Mouse (Mus musculus): Measurements from ENCODE around the gene Fgf3. TPM values are rescaled to one million over a fixed set of nuclear protein-coding genes. Genes with fewer than 3 reads are reported as not detected.

Gene Fgf3
- polyA plus RNA-seq, 1 experiment from 2014 or later = 0.06 TPM

DNA sequence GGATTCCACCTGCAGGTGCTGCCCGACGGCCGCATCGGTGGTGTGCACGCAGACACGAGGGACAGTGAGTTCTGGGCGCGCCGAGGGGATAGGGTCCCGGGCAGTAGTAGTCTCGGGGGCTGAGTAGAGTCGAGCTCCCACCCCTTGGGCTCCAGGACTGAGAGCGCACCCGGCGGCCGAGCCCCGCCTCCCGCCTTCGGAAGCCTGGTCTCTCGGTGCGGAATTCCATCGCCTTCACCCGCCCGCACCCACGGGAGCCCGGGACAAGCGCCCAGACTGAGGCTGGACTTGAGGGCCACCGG, 23.8 kb downstream of the Fgf3 start:
- Histone ChIP-seq H3K4me1 (peaks cover 13% of the 10 kb centered on the region), H3K9ac (no peak overlapping the region), H3K9me3 (no peaks in the 10 kb centered on the region), H3K27ac (no peak overlapping the region), H3K27me3 (peaks cover 83% of the 10 kb centered on the region), H3K4me3 (peak overlapping the region; percentile 27), H3K4me2 (peak overlapping the region; percentile 36), H3K36me3 (no peaks in the 10 kb centered on the region)
- WGBS = under 1% methylated on average over 26 of the region's 28 CpGs
- ATAC-seq (ENCODE audit: insufficient number of reproducible peaks, low FRiP score, low TSS enrichment, low read depth) = no peak

DNA sequence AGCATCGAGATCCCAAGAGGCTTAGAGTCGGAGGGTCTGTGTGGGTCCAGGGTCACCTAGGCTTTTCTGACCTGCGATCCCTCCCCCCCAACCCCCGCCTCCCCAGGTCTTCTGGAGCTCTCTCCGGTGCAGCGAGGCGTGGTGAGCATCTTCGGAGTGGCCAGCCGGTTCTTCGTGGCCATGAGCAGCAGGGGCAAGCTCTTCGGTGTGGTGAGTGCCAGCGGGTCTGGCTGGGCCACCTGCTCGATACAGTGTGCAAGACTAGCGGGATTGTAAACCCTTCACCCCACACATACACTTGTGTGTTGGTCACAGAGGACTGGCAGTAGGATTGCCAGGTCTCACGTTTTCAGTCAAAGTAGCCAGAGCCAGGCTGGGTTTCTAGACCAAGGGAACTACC, 24.2 kb downstream of the Fgf3 start:
- Histone ChIP-seq H3K27me3 (peaks cover 87% of the 10 kb centered on the region), H3K27ac (no peak overlapping the region), H3K9me3 (no peaks in the 10 kb centered on the region), H3K36me3 (no peaks in the 10 kb centered on the region), H3K4me2 (peak overlapping the region; percentile 36), H3K4me1 (peaks cover 13% of the 10 kb centered on the region), H3K4me3 (peak overlapping the region; percentile 27), H3K9ac (no peak overlapping the region)
- WGBS = 3% methylated on average over 15 of the region's 15 CpGs
- no peak for ATAC-seq (ENCODE audit: insufficient number of reproducible peaks, low FRiP score, low TSS enrichment, low read depth)

DNA sequence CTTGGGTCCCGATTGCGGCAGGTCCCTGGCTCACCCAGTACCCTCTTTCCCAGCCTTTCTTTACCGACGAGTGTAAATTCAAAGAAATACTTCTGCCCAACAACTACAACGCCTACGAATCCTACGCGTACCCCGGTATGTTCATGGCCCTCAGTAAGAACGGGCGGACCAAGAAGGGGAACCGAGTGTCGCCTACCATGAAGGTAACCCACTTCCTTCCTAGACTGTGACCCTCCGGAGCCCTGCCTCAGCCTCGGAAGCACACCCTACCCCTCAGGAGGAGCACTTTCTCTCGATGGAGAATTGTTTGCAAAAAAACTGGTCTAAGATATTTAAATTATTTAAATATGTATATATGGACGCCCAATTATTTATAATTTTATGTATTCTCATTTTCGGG, 24.8 kb downstream of the Fgf3 start:
- H3K9me3 ChIP-seq = no peaks in the 10 kb centered on the region
- peaks cover 93% of the 10 kb centered on the region for H3K27me3 ChIP-seq
- H3K36me3 ChIP-seq = no peaks in the 10 kb centered on the region
- ATAC-seq (ENCODE audit: insufficient number of reproducible peaks, low FRiP score, low TSS enrichment, low read depth) = no peak
- no peak overlapping the region for H3K27ac ChIP-seq
- H3K9ac ChIP-seq = no peak overlapping the region
- H3K4me1 ChIP-seq = peaks cover 13% of the 10 kb centered on the region
- no peak overlapping the region for H3K4me2 ChIP-seq
- 3% methylated on average over 18 of the region's 18 CpGs for WGBS
- no peak overlapping the region for H3K4me3 ChIP-seq

DNA sequence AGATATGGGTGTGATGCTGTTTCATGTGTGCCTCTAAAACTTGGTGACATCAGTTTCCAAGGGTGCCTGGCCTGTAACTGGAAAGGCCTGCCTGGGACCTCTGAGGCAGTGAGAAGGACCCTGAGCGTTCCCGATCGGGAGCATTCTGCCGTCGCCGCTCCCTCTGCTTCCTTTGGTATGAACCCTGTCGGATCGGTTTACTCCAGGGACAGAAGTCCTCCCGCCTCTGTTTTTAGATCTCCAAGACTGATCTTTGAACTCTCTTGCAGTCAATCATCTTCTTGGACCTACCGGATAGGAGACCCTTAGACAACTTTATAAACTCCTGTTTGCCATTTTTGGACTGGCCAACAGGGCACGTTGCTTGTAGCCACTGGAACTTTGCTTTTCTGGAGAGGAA, 25.3 kb downstream of the Fgf3 start:
- ATAC-seq (ENCODE audit: insufficient number of reproducible peaks, low FRiP score, low TSS enrichment, low read depth) = no peak
- peaks cover 13% of the 10 kb centered on the region for H3K4me1 ChIP-seq
- H3K9me3 ChIP-seq = no peaks in the 10 kb centered on the region
- peaks cover 91% of the 10 kb centered on the region for H3K27me3 ChIP-seq
- WGBS = 3% methylated on average over 11 of the region's 11 CpGs
- no peak overlapping the region for H3K27ac ChIP-seq
- H3K9ac ChIP-seq = no peak overlapping the region
- no peak overlapping the region for H3K4me2 ChIP-seq
- H3K4me3 ChIP-seq = no peak overlapping the region
- no peaks in the 10 kb centered on the region for H3K36me3 ChIP-seq

DNA sequence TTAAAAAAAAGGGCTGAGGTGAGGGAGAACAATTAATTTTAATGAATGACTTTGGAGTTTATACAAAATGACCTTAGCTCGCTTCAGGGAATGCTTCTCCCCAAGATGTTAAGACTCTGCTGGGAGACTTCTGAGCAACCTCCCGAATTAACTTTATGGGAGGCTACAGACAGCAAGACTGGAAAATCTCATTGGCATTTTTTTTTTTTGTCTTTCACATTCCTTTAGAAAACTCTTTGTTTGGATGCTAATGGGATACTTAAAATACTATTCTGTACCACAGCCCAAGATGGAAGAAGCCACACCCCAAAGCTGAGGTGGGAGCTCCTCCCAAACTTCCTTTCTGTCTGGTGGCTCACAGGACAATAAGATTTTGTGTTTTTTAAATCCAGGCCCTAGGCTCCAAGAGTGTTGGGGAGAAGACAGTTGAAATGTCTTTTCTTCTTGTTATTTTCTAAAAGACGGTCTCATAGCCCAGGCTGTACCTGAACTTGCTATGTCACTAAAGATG, 26.3 kb downstream of the Fgf3 start:
- H3K9me3 ChIP-seq = no peaks in the 10 kb centered on the region
- H3K27me3 ChIP-seq = peaks cover 83% of the 10 kb centered on the region
- no peaks in the 10 kb centered on the region for H3K36me3 ChIP-seq
- no peak overlapping the region for H3K27ac ChIP-seq
- H3K4me3 ChIP-seq = no peak overlapping the region
- H3K4me1 ChIP-seq = peaks cover 13% of the 10 kb centered on the region
- no peak overlapping the region for H3K4me2 ChIP-seq
- no peak for ATAC-seq (ENCODE audit: insufficient number of reproducible peaks, low FRiP score, low TSS enrichment, low read depth)
- WGBS = 49% methylated on average over 3 of the region's 3 CpGs
- H3K9ac ChIP-seq = no peak overlapping the region

DNA sequence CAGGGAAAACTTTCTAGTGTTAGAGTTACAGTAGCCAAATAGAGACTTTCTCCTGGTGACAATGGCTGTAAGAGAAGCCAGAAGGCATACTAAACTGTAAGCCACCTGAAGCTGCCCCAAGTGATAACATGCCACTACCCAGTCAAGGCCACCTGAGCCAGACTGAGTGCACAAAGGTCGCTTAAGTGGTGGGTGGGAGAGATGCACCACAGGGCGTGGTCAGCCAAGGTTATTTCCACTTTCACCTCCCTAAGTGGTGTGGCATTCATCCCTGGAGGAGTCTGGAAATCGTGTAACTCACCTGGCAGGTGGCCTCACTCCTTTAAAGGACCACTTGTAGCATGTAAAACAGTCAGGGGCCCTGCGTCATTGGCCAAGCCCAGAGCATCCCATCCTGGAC, 29.3 kb downstream of the Fgf3 start:
- Histone ChIP-seq H3K9ac (no peak overlapping the region), H3K27me3 (peaks cover 54% of the 10 kb centered on the region), H3K27ac (no peak overlapping the region), H3K4me1 (peaks cover under 1% of the 10 kb centered on the region; the same call in 1 of the 2 replicates), H3K9me3 (no peaks in the 10 kb centered on the region), H3K4me3 (no peak overlapping the region), H3K36me3 (no peaks in the 10 kb centered on the region), H3K4me2 (no peak overlapping the region)
- no peak for ATAC-seq (ENCODE audit: insufficient number of reproducible peaks, low FRiP score, low TSS enrichment, low read depth)
- 62% methylated on average over 4 of the region's 4 CpGs for WGBS

DNA sequence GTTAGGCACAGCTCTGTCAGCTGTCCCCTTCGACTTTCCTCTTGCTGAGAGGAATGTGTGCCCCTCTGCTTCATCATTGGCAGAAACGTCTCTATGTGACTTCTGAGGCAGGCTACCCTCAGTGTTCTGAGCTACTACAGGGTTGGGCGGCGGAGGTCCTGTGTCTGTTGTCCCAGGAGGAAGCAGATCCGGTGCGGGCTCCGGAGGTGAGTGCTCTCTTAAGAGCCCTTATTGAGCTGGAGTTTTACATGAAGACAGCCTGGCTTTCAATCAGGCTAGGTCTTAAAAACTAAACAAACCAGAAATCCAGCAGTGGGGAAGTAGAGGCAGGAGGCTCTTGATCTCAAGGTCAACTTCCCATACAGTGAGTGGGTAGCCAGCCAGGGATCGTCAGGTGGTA, 29.7 kb downstream of the Fgf3 start:
- Histone ChIP-seq H3K4me1 (no peaks in the 10 kb centered on the region), H3K4me3 (no peak overlapping the region), H3K9me3 (no peaks in the 10 kb centered on the region), H3K27ac (no peak overlapping the region), H3K27me3 (peaks cover 49% of the 10 kb centered on the region), H3K4me2 (no peak overlapping the region), H3K9ac (no peak overlapping the region), H3K36me3 (no peaks in the 10 kb centered on the region)
- no peak for ATAC-seq (ENCODE audit: insufficient number of reproducible peaks, low FRiP score, low TSS enrichment, low read depth)
- WGBS = 77% methylated on average over 8 of the region's 8 CpGs

DNA sequence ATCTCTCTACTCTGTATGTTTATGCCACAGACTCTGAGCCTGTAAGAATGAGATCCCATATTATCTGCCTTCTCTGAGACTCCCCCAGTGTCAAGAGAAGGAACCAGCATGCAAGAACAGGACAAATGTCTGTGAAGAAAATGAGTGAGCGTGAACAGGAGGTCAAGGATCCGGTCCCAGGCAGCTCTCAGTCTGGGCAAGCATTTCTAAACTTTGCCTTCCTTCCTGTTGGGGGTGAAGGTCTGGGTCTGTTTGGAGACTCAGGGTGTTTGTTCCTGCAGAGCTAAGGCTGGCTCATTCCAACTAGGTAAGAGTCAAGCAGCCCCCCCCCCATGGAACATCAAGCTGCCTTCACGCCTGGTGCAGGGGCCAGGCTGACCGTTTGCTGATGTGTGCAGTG, 34.5 kb downstream of the Fgf3 start:
- WGBS = 69% methylated on average over 4 of the region's 4 CpGs
- H3K9me3 ChIP-seq = no peaks in the 10 kb centered on the region
- H3K36me3 ChIP-seq = no peaks in the 10 kb centered on the region
- no peak overlapping the region for H3K4me2 ChIP-seq
- H3K27me3 ChIP-seq = peaks cover 12% of the 10 kb centered on the region
- H3K4me3 ChIP-seq = no peak overlapping the region
- H3K9ac ChIP-seq = no peak overlapping the region
- no peaks in the 10 kb centered on the region for H3K4me1 ChIP-seq
- H3K27ac ChIP-seq = no peak overlapping the region
- ATAC-seq (ENCODE audit: insufficient number of reproducible peaks, low FRiP score, low TSS enrichment, low read depth) = no peak

DNA sequence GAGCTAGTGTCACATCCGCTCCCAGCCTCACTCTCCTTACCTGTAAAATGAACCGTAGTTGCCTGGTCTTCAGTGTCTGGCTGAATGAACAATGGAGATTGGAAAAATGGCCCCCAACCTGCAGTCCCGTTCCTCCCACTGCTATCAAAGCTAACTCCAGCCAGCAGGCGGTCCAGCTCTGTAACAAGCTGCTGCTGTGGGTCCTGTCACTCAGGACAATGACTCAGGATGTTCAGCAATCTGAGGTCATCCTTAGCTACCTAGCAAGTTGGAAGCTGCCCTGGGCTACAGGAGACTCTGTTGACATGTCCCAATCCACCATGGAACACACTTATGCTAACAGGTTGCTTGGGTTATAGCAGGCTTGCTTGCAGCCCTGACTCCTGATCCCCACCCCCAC, 35.3 kb downstream of the Fgf3 start:
- Histone ChIP-seq H3K27ac (no peak overlapping the region), H3K9ac (no peak overlapping the region), H3K4me2 (no peak overlapping the region), H3K4me3 (no peak overlapping the region), H3K36me3 (no peaks in the 10 kb centered on the region), H3K4me1 (no peaks in the 10 kb centered on the region), H3K27me3 (peaks cover 8% of the 10 kb centered on the region; the same call in 1 of the 2 replicates), H3K9me3 (no peaks in the 10 kb centered on the region)
- ATAC-seq (ENCODE audit: insufficient number of reproducible peaks, low FRiP score, low TSS enrichment, low read depth) = no peak
- 73% methylated on average over 4 of the region's 4 CpGs for WGBS

DNA sequence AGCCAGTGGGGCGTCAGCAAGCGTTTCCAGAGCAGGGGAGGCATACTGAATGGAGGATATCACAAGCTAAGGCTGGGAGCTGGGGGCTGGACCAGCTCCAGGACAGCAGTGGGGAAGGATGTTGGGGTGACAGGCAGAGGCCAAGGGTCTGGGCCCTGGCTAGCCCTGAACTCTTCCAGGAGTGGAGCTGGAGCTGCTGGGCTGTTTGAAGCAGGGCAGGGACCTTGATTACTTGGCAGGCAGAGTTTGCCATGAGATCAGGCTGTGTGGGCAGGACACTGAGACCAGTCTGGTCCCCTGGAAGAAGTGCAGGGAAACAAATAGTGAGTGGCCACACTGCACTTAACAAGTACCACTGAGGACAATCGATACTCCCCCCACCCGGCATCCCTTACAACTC, 36.3 kb downstream of the Fgf3 start:
- no peak overlapping the region for H3K9ac ChIP-seq
- H3K4me1 ChIP-seq = no peaks in the 10 kb centered on the region
- no peak overlapping the region for H3K4me3 ChIP-seq
- whole genome bisulfite sequencing = 59% methylated on average over 4 of the region's 4 CpGs
- ATAC-seq (ENCODE audit: insufficient number of reproducible peaks, low FRiP score, low TSS enrichment, low read depth) = no peak
- peaks cover 8% of the 10 kb centered on the region; the same call in 1 of the 2 replicates for H3K27me3 ChIP-seq
- no peak overlapping the region for H3K4me2 ChIP-seq
- no peak overlapping the region for H3K27ac ChIP-seq
- H3K36me3 ChIP-seq = no peaks in the 10 kb centered on the region
- no peaks in the 10 kb centered on the region for H3K9me3 ChIP-seq

DNA sequence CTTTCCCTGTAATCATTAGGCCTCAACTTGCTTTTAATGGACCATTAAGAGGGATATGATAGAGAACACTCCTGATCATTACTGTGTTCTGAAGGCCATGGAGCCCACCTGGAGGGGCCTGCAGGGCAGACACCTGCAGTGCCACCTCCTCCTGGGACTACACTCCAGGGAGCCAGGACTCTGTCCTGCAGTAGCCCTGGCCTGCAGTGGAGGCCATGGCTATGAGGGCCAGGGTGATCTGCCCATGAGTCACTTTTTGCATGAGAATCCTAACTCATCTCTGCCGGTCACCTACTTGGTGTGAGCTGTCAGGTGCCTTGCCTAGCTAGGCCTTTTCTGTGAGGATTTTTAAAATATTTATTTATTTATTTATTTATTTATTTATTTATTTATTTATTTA, 40.5 kb downstream of the Fgf3 start:
- Histone ChIP-seq H3K4me3 (no peak overlapping the region), H3K9me3 (no peaks in the 10 kb centered on the region), H3K9ac (no peak overlapping the region), H3K36me3 (no peaks in the 10 kb centered on the region), H3K27me3 (peaks cover 8% of the 10 kb centered on the region; the same call in 1 of the 2 replicates), H3K4me1 (no peaks in the 10 kb centered on the region), H3K4me2 (no peak overlapping the region), H3K27ac (no peak overlapping the region)
- WGBS = 96% methylated on average over 1 of the region's 1 CpGs
- ATAC-seq (ENCODE audit: insufficient number of reproducible peaks, low FRiP score, low TSS enrichment, low read depth) = no peak

DNA sequence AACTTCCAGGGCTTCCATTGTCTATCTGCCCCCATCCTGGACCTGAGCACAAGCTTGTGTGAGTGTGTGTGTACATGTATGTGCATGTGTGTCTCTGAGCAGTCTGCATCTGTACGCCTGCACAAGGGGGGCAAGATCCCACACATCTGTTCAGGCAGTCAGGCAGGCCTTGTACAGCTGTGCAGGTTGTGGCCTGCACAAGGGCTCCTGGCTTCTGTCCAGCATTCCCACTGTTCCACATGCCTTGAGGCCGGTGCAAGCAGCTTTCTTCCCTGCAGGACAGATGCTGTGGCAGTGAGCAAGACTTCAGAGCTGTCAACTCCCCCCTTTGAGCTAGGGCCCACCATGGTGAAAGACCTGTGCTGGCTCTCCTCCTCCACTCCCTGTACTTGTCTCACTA, 45.2 kb downstream of the Fgf3 start:
- Histone ChIP-seq H3K4me2 (no peak overlapping the region), H3K4me3 (no peak overlapping the region), H3K4me1 (no peaks in the 10 kb centered on the region), H3K9me3 (no peaks in the 10 kb centered on the region), H3K27me3 (peaks cover 3% of the 10 kb centered on the region; the same call in 1 of the 2 replicates), H3K9ac (no peak overlapping the region), H3K27ac (no peak overlapping the region), H3K36me3 (no peaks in the 10 kb centered on the region)
- ATAC-seq (ENCODE audit: insufficient number of reproducible peaks, low FRiP score, low TSS enrichment, low read depth) = no peak
- 9% methylated on average over 2 of the region's 2 CpGs for WGBS

DNA sequence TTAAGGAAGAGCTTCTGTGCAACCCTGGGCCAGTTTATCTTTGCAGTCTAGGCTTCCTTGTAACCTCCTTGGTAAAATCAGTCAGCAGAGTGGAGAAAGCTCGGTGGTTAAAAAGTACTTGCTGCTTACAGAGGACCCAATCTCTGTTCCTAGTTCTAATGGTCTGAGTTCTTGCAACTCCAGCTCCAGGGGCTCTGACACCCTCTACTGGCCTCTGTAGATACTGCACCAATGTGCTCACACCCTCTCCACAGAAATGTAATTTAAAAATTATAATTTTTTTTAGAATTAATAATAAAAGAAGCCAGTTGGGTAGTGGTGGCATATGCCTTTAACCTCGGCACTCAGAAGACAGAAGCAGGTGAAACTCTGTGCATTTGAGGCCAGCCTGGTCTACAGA, 49.8 kb downstream of the Fgf3 start:
- peaks cover 4% of the 10 kb centered on the region; the same call in 1 of the 2 replicates for H3K4me1 ChIP-seq
- H3K27me3 ChIP-seq = peaks cover 13% of the 10 kb centered on the region
- no peaks in the 10 kb centered on the region for H3K9me3 ChIP-seq
- H3K4me3 ChIP-seq = no peak overlapping the region
- no peak overlapping the region for H3K4me2 ChIP-seq
- H3K36me3 ChIP-seq = no peaks in the 10 kb centered on the region
- no peak overlapping the region for H3K9ac ChIP-seq
- ATAC-seq (ENCODE audit: insufficient number of reproducible peaks, low FRiP score, low TSS enrichment, low read depth) = no peak
- H3K27ac ChIP-seq = no peak overlapping the region
- WGBS = 73% methylated on average over 2 of the region's 2 CpGs

Measured in limb, embryonic 15.5 days (tissue).